Mouse (Mus musculus): ENCODE data around the gene Dlg2.

- TF ChIP-seq POLR2A (IDR thresholded peaks at IDR 0.05; ENCODE audit: borderline replicate concordance, insufficient read depth, low read length) (no peak), CTCF (IDR thresholded peaks at IDR 0.05; ENCODE audit: borderline replicate concordance, insufficient read depth, low read depth, low read length) (no peak)
These were observed 958.3 kb downstream of the Dlg2 start for GRCm38 (mm10) chr7:91434739-91435138.
